Mouse (Mus musculus) thymus, postnatal 14 days (tissue): ENCODE data around the gene Insm1.

ENCODE experiments used
- DNase-seq: peaks from one replicate; pipeline ENCODE4 v3.0.0; 2021

Insm1 gene

DNA sequence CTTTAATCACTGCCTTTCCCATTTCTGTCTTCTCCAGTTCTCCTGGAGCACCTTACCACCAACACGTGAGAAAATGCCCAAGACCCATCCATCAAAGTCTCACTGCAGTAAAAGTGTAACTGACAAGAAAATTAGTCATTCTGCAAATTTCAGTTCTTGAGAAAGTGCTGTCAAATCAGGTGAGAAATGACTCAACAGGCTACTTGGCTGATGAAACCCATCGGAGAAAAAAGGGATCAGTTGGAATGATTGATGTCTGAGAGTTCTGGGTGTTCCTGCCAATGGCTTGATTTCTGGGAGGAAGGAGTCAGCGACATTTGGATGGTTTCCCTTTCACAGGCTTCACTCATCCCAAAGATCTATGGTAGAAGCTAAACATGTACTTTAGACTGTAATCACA lies 44.8 kb downstream of the Insm1 start:
- DNase-seq: no peak
